In genomic region chr5:119672984-119673600, GRCm38 (mm10) we compare ENCODE assay signal across 8 mouse cellular contexts. TPM values are rescaled to one million over a fixed set of nuclear protein-coding genes. Genes with fewer than 3 reads are reported as not detected.
DNase-seq lines count a peak whose midpoint lies in the region; ATAC-seq and TF ChIP-seq lines count a peak whose summit lies in the region.

No protein-coding gene starts in this region.

- 0 out of 2 replicates have a peak overlapping the region, but pooled peaks have one; percentile 10 for H3K4me3 ChIP-seq in forebrain, embryonic 16.5 days (replicated peaks; ENCODE audit: low read length)
- no peak overlapping the region for H3K4me3 ChIP-seq in forebrain, embryonic 12.5 days (replicated peaks)
- H3K4me3 ChIP-seq in limb, embryonic 14.5 days (replicated peaks; ENCODE audit: low read length), result peak overlapping the region; percentile 51
- H3K4me3 ChIP-seq in stomach, embryonic 16.5 days (replicated peaks; ENCODE audit: low read length), result peak overlapping the region; percentile 58

- H3K4me2 ChIP-seq in forebrain, embryonic 16.5 days (ENCODE audit: low read length), result no peak overlapping the region
- H3K4me2 ChIP-seq in forebrain, embryonic 12.5 days, result no peak overlapping the region
- peak overlapping the region; percentile 85 for H3K4me2 ChIP-seq in limb, embryonic 14.5 days (replicated peaks; ENCODE audit: low read depth, low read length, severe bottlenecking)
- H3K4me2 ChIP-seq in stomach, embryonic 16.5 days (ENCODE audit: low read depth, low read length), result peak overlapping the region; percentile 88

- H3K9ac ChIP-seq in forebrain, embryonic 16.5 days (replicated peaks; ENCODE audit: low read depth, low read length), result no peak overlapping the region
- H3K9ac ChIP-seq in forebrain, embryonic 12.5 days, result no peak overlapping the region
- H3K9ac ChIP-seq in limb, embryonic 14.5 days (ENCODE audit: low read depth, low read length, severe bottlenecking), result peak overlapping the region; percentile 83
- peak overlapping the region; percentile 76 for H3K9ac ChIP-seq in stomach, embryonic 16.5 days (ENCODE audit: low read length)

- H3K4me1 ChIP-seq in forebrain, embryonic 16.5 days (replicated peaks; ENCODE audit: control insufficient read depth, insufficient read depth, low read length), result peaks cover 9% of the 10 kb centered on the region
- H3K4me1 ChIP-seq in forebrain, embryonic 12.5 days, result peaks cover 21% of the 10 kb centered on the region
- peaks cover 16% of the 10 kb centered on the region for H3K4me1 ChIP-seq in limb, embryonic 14.5 days (ENCODE audit: control insufficient read depth, insufficient read depth, low read length)
- H3K4me1 ChIP-seq in stomach, embryonic 16.5 days (ENCODE audit: control insufficient read depth, insufficient read depth, low read length), result peaks cover 10% of the 10 kb centered on the region

- H3K27me3 ChIP-seq in forebrain, embryonic 16.5 days (replicated peaks; ENCODE audit: control insufficient read depth, insufficient read depth, low read length), result peaks cover 84% of the 10 kb centered on the region
- peaks cover 96% of the 10 kb centered on the region for H3K27me3 ChIP-seq in forebrain, embryonic 12.5 days
- peaks cover 76% of the 10 kb centered on the region for H3K27me3 ChIP-seq in limb, embryonic 14.5 days (ENCODE audit: control insufficient read depth, insufficient read depth, low read length)
- peaks cover 54% of the 10 kb centered on the region for H3K27me3 ChIP-seq in stomach, embryonic 16.5 days (ENCODE audit: control insufficient read depth, insufficient read depth, low read length)

- peak; percentile 51 for DNase-seq in retina, embryonic 14.5 days (ENCODE audit: low spot score)
- no peak for DNase-seq in retina, postnatal 1 day
- no peak for DNase-seq in limb, embryonic 14.5 days (ENCODE audit: low spot score)
- DNase-seq in frontal cortex, postnatal 36 days (ENCODE audit: low spot score in 2 of 2), result no peak

- no peak overlapping the region for H3K27ac ChIP-seq in forebrain, embryonic 16.5 days (ENCODE audit: low read length)
- no peak overlapping the region for H3K27ac ChIP-seq in forebrain, embryonic 12.5 days
- peak overlapping the region; percentile 90 for H3K27ac ChIP-seq in limb, embryonic 14.5 days (replicated peaks; ENCODE audit: low read depth, low read length)
- H3K27ac ChIP-seq in stomach, embryonic 16.5 days (ENCODE audit: low read length), result peak overlapping the region; percentile 63

- ATAC-seq in forebrain, embryonic 16.5 days, result no peak
- ATAC-seq in forebrain, embryonic 12.5 days (ENCODE audit: low FRiP score), result no peak
- no peak for ATAC-seq in limb, embryonic 14.5 days (ENCODE audit: low FRiP score, low read depth)
- no peak for ATAC-seq in stomach, embryonic 16.5 days (ENCODE audit: insufficient read depth, low FRiP score)
- no peak for ATAC-seq in megakaryocyte progenitor cell, adult 5-6 weeks (replicated peaks; ENCODE audit: poor library complexity)

- 2% methylated on average over 17 of the region's 17 CpGs for WGBS in forebrain, embryonic 16.5 days
- 2% methylated on average over 17 of the region's 17 CpGs for WGBS in forebrain, embryonic 12.5 days
- WGBS in limb, embryonic 14.5 days, result 2% methylated on average over 17 of the region's 17 CpGs
- 9% methylated on average over 17 of the region's 17 CpGs for WGBS in stomach, embryonic 16.5 days

- no peak for TF ChIP-seq POLR2A in limb, embryonic 14.5 days (IDR thresholded peaks at IDR 0.05; ENCODE audit: borderline replicate concordance, extremely low read depth, insufficient read depth, insufficient read length)

- no peaks in the 10 kb centered on the region for H3K9me3 ChIP-seq in forebrain, embryonic 16.5 days (ENCODE audit: control insufficient read depth, low read length)
- H3K9me3 ChIP-seq in forebrain, embryonic 12.5 days, result no peaks in the 10 kb centered on the region
- no peaks in the 10 kb centered on the region for H3K9me3 ChIP-seq in limb, embryonic 14.5 days (ENCODE audit: control insufficient read depth, low read length)
- H3K9me3 ChIP-seq in stomach, embryonic 16.5 days (replicated peaks; ENCODE audit: control insufficient read depth, low read length), result no peaks in the 10 kb centered on the region

- no peaks in the 10 kb centered on the region for H3K36me3 ChIP-seq in forebrain, embryonic 16.5 days (ENCODE audit: control insufficient read depth, insufficient read depth)
- no peaks in the 10 kb centered on the region for H3K36me3 ChIP-seq in forebrain, embryonic 12.5 days (replicated peaks)
- peaks cover 23% of the 10 kb centered on the region for H3K36me3 ChIP-seq in limb, embryonic 14.5 days (ENCODE audit: control insufficient read depth, insufficient read depth, low read length)
- H3K36me3 ChIP-seq in stomach, embryonic 16.5 days (ENCODE audit: control insufficient read depth, insufficient read depth, low read length), result no peaks in the 10 kb centered on the region

RNA-seq across cellular contexts. Expression of gene Tbx3, which starts 2.6 kb away (rescaled TPM):
- polyA plus RNA-seq in forebrain, embryonic 16.5 days (2015; fragmentation: Nextera tagmentation; extraction: Ambion mirVana), result 2.1 and 3.0 TPM in 2 replicates
- polyA plus RNA-seq in forebrain, embryonic 12.5 days (2016; fragmentation: Nextera tagmentation; extraction: Ambion mirVana), result 1.7 and 2.3 TPM in 2 replicates
- polyA plus RNA-seq in limb, embryonic 14.5 days (2012; rRNA removed), result 18.6 and 28.2 TPM in 2 replicates
- 23.9 and 27.6 TPM in 2 replicates for polyA plus RNA-seq in limb, embryonic 14.5 days (2014; fragmentation: Nextera tagmentation; extraction: Ambion mirVana)
- 15.8 and 16.5 TPM in 2 replicates for polyA plus RNA-seq in stomach, embryonic 16.5 days (2015; fragmentation: Nextera tagmentation; extraction: Ambion mirVana)
- not detected in 2 replicates for total RNA-seq in megakaryocyte progenitor cell, adult 5-6 weeks (2015)
- not detected in 2 replicates for total RNA-seq in megakaryocyte progenitor cell, adult 5-6 weeks (2017)

Comparison
In these comparisons a context has a peak if more than half of its experiments do, and no peak if none do; other contexts are left out.
1. H3K27ac ChIP-seq: peak in limb, embryonic 14.5 days (single experiment) and stomach, embryonic 16.5 days (single experiment); none in forebrain, embryonic 16.5 days (single experiment) and forebrain, embryonic 12.5 days (single experiment).
2. H3K4me2 ChIP-seq: peak in limb, embryonic 14.5 days (single experiment) and stomach, embryonic 16.5 days (single experiment); none in forebrain, embryonic 16.5 days (single experiment) and forebrain, embryonic 12.5 days (single experiment).
3. H3K9ac ChIP-seq: peak in limb, embryonic 14.5 days (single experiment) and stomach, embryonic 16.5 days (single experiment); none in forebrain, embryonic 16.5 days (single experiment) and forebrain, embryonic 12.5 days (single experiment).